Mouse (Mus musculus) liver, adult 2 months (tissue): ENCODE data around the gene Smad3.

Source experiments
- CTCF ChIP-seq: fragments of 200-500 bp; IDR thresholded peaks from 2 replicates; pipeline ENCODE4 v1.5.1; 2011; ENCODE audit warnings: low read depth, low read length, control low read depth
- POLR2A ChIP-seq: fragments of 200-500 bp; IDR thresholded peaks from 2 replicates; pipeline ENCODE4 v1.6.1; 2011; ENCODE audit warnings: low read length, control low read depth; ENCODE audit not compliant: insufficient read depth; ENCODE audit errors: extremely low read depth

- no peak for TF ChIP-seq CTCF
- no peak for TF ChIP-seq POLR2A
Measured at GRCm38 (mm10) chr9:63714572-63714971, 43.2 kb downstream of the Smad3 start.
